Mouse (Mus musculus): ENCODE measurements around the gene Ccdc38.

DNA sequence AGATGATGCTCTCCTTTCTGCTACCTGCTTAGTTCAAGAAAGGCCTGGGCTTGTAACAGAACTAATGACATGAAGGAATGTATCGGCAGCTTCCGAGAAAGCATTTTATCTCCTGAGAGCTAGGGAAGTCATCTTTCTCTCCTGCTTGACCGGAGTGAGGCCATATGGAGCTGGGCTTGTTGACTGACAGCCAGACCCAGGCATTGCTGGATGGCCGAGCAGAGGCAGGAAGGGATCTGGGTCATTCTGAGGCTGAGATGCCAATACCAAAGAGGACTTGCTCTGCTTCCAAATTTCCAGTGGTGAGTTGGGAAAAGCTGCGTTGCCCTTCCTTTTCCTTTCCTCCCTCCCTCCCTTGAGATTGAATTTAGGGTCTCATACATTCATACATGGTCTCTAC, 20.7 kb upstream of the Ccdc38 start:
- TF ChIP-seq CTCF (IDR thresholded peaks at IDR 0.05; ENCODE audit: control insufficient read depth, insufficient read depth, insufficient replicate concordance, low read depth, low read length) (no peak), POLR2A (IDR thresholded peaks at IDR 0.05; ENCODE audit: control insufficient read depth, low read depth, low read length) (no peak)
